Mouse (Mus musculus): ENCODE data around the gene Rab36. TPM values are rescaled to one million over a fixed set of nuclear protein-coding genes. Genes with fewer than 3 reads are reported as not detected.

Gene Rab36
- polyA plus RNA-seq, 1 experiment from 2014 or later = 1.9 TPM

- Histone ChIP-seq H3K4me3 (ENCODE audit: low read depth, low read length) (no peak overlapping the region), H3K9ac (ENCODE audit: low read length) (no peak overlapping the region), H3K27me3 (ENCODE audit: control insufficient read depth, insufficient read depth, low read length) (no peaks in the 10 kb centered on the region), H3K27ac (replicated peaks) (no peak overlapping the region), H3K9me3 (ENCODE audit: control insufficient read depth, low read length) (no peaks in the 10 kb centered on the region), H3K36me3 (ENCODE audit: control insufficient read depth, insufficient read depth, low read length) (no peaks in the 10 kb centered on the region), H3K4me1 (replicated peaks; ENCODE audit: control insufficient read depth, insufficient read depth) (no peaks in the 10 kb centered on the region), H3K4me2 (replicated peaks; ENCODE audit: low read depth) (no peak overlapping the region)
- DNase-seq (ENCODE audit: low spot score) (no peak), ATAC-seq (ENCODE audit: low FRiP score, low TSS enrichment) (no peak)
- WGBS = 93% methylated on average over 7 of the region's 7 CpGs
- TF ChIP-seq EP300 (optimal IDR thresholded peaks at IDR 0.05) = no peak
- no peak for TF ChIP-seq CTCF (IDR thresholded peaks at IDR 0.05; ENCODE audit: low read depth)
Observed at GRCm38 (mm10) chr10:75048711-75049110, 11.9 kb downstream of the Rab36 start.

DNA sequence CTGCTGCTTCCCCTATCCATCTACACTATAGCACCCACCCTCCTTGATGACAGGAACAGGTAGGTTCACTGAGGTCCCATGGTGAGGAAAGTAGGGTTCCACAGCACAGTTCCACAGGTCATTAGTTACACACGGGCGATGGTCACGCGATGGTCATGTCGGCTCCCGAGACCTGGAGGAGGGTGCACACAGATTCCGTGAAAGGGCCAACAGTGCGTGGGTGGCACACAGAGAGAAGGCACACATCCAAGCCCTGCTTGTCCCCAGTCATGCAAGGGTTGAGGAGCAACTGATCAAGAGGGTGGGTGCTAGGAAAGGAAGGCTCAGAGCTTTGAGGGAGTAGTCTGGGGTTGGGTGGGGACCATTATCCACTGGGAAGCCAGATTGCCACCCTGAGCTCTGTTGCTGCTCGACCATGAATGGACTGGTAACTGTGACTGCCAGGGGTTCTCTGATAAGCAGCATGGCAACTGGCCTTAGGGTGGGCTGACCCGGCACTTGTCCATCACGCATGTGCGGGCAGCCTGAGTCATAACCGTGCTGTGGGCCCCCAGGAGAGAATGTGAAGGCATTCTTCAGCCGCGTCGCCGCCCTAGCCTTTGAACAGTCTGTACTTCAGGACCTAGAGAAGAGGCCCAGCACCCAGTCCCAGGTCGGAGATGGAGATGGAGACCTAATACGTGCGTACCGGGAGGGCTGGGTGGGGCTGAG lies 14.7 kb downstream of the Rab36 start:
- Histone ChIP-seq H3K4me3 (ENCODE audit: low read depth, low read length) (no peak overlapping the region), H3K27me3 (ENCODE audit: control insufficient read depth, insufficient read depth, low read length) (no peaks in the 10 kb centered on the region), H3K4me2 (replicated peaks; ENCODE audit: low read depth) (no peak overlapping the region), H3K36me3 (ENCODE audit: control insufficient read depth, insufficient read depth, low read length) (no peaks in the 10 kb centered on the region), H3K27ac (replicated peaks) (no peak overlapping the region), H3K9me3 (ENCODE audit: control insufficient read depth, low read length) (no peaks in the 10 kb centered on the region), H3K4me1 (replicated peaks; ENCODE audit: control insufficient read depth, insufficient read depth) (no peaks in the 10 kb centered on the region), H3K9ac (ENCODE audit: low read length) (no peak overlapping the region)
- TF ChIP-seq CTCF (IDR thresholded peaks at IDR 0.05; ENCODE audit: low read depth) (no peak), EP300 (optimal IDR thresholded peaks at IDR 0.05) (no peak)
- 84% methylated on average over 21 of the region's 21 CpGs for WGBS
- ATAC-seq (ENCODE audit: low FRiP score, low TSS enrichment) (no peak), DNase-seq (ENCODE audit: low spot score) (no peak)

DNA sequence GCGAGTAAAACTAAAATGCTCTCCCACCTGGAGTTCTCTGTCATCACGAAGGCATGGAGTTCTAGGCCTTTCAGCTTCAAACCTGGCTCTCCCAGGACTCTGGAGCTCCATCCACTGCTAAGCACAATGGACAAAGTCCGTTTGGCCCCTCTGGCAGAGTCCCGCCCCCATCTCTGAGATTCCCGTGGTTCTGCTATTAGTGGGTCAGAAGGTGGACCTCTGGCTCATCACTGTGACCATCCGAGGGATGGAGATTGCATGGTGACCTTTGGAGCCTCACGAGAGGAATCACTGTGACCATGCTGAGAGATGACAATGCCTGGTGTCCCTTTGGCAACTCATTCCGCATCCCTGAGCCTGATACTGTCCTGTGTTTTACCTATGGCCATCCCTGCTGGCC lies 16.0 kb downstream of the Rab36 start:
- no peak overlapping the region for H3K27ac ChIP-seq (replicated peaks)

DNA sequence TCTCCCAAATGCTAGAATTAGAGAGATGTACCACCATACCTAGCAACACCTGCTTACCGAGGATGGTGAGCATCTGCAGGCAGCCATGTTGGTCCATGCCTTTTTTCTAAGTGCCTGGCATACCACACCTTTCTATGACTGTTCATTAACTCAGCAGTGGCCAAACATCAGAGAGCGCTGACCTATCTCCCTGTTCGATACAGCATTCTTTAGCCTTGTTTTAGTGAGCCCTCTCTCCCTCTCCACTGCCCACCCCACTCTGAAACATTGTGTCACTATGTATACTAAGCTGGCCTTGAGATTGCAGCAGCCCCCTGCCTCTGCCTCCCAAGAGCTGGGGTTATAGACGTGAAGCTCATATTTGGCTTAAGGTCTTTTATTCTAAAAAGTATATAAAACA lies 16.8 kb downstream of the Rab36 start:
- no peak for TF ChIP-seq EP300 (optimal IDR thresholded peaks at IDR 0.05)
- no peak for TF ChIP-seq CTCF (IDR thresholded peaks at IDR 0.05; ENCODE audit: low read depth)
- DNase-seq (ENCODE audit: low spot score) (no peak), ATAC-seq (ENCODE audit: low FRiP score, low TSS enrichment) (no peak)
- Histone ChIP-seq H3K4me3 (ENCODE audit: low read depth, low read length) (no peak overlapping the region), H3K36me3 (ENCODE audit: control insufficient read depth, insufficient read depth, low read length) (no peaks in the 10 kb centered on the region), H3K9ac (ENCODE audit: low read length) (no peak overlapping the region), H3K27me3 (ENCODE audit: control insufficient read depth, insufficient read depth, low read length) (no peaks in the 10 kb centered on the region), H3K9me3 (ENCODE audit: control insufficient read depth, low read length) (no peaks in the 10 kb centered on the region), H3K4me2 (replicated peaks; ENCODE audit: low read depth) (no peak overlapping the region), H3K27ac (replicated peaks) (no peak overlapping the region), H3K4me1 (replicated peaks; ENCODE audit: control insufficient read depth, insufficient read depth) (no peaks in the 10 kb centered on the region)
- 58% methylated on average over 4 of the region's 4 CpGs for WGBS

More for the DNA sequence above, 16.0 kb downstream of the Rab36 start:
- Histone ChIP-seq H3K36me3 (ENCODE audit: control insufficient read depth, insufficient read depth, low read length) (no peaks in the 10 kb centered on the region), H3K9ac (ENCODE audit: low read length) (no peak overlapping the region), H3K27me3 (ENCODE audit: control insufficient read depth, insufficient read depth, low read length) (no peaks in the 10 kb centered on the region), H3K9me3 (ENCODE audit: control insufficient read depth, low read length) (no peaks in the 10 kb centered on the region), H3K4me2 (replicated peaks; ENCODE audit: low read depth) (no peak overlapping the region), H3K4me3 (ENCODE audit: low read depth, low read length) (no peak overlapping the region), H3K4me1 (replicated peaks; ENCODE audit: control insufficient read depth, insufficient read depth) (no peaks in the 10 kb centered on the region)
- TF ChIP-seq EP300 (optimal IDR thresholded peaks at IDR 0.05) = no peak
- 72% methylated on average over 8 of the region's 8 CpGs for WGBS
- no peak for DNase-seq (ENCODE audit: low spot score)
- ATAC-seq (ENCODE audit: low FRiP score, low TSS enrichment) = 0 out of 2 replicates have a peak, but pooled peaks have one; percentile 13

- WGBS = 47% methylated on average over 6 of the region's 6 CpGs
- no peak for TF ChIP-seq EP300 (optimal IDR thresholded peaks at IDR 0.05)
- TF ChIP-seq CTCF (IDR thresholded peaks at IDR 0.05; ENCODE audit: low read depth) = no peak
- Histone ChIP-seq H3K36me3 (ENCODE audit: control insufficient read depth, insufficient read depth, low read length) (no peaks in the 10 kb centered on the region), H3K9ac (ENCODE audit: low read length) (no peak overlapping the region), H3K4me3 (ENCODE audit: low read depth, low read length) (no peak overlapping the region), H3K4me1 (replicated peaks; ENCODE audit: control insufficient read depth, insufficient read depth) (no peaks in the 10 kb centered on the region), H3K27ac (replicated peaks) (no peak overlapping the region), H3K4me2 (replicated peaks; ENCODE audit: low read depth) (no peak overlapping the region), H3K9me3 (ENCODE audit: control insufficient read depth, low read length) (no peaks in the 10 kb centered on the region), H3K27me3 (ENCODE audit: control insufficient read depth, insufficient read depth, low read length) (no peaks in the 10 kb centered on the region)
- no peak for DNase-seq (ENCODE audit: low spot score)
- no peak for ATAC-seq (ENCODE audit: low FRiP score, low TSS enrichment)
Observed at GRCm38 (mm10) chr10:75054125-75054524, 17.3 kb downstream of the Rab36 start.

GRCm38 (mm10) chr10:75055672-75056071 lies 18.8 kb downstream of the Rab36 start:
- H3K9ac ChIP-seq (ENCODE audit: low read length) = no peak overlapping the region
- no peaks in the 10 kb centered on the region for H3K36me3 ChIP-seq (ENCODE audit: control insufficient read depth, insufficient read depth, low read length)
- no peak for TF ChIP-seq EP300 (optimal IDR thresholded peaks at IDR 0.05)
- no peak for TF ChIP-seq CTCF (IDR thresholded peaks at IDR 0.05; ENCODE audit: low read depth)
- H3K4me1 ChIP-seq (replicated peaks; ENCODE audit: control insufficient read depth, insufficient read depth) = no peaks in the 10 kb centered on the region
- DNase-seq (ENCODE audit: low spot score) (no peak), ATAC-seq (ENCODE audit: low FRiP score, low TSS enrichment) (no peak)
- 64% methylated on average over 5 of the region's 5 CpGs for WGBS
- no peak overlapping the region for H3K4me2 ChIP-seq (replicated peaks; ENCODE audit: low read depth)
- no peak overlapping the region for H3K27ac ChIP-seq (replicated peaks)
- H3K27me3 ChIP-seq (ENCODE audit: control insufficient read depth, insufficient read depth, low read length) = no peaks in the 10 kb centered on the region
- no peak overlapping the region for H3K4me3 ChIP-seq (ENCODE audit: low read depth, low read length)
- H3K9me3 ChIP-seq (ENCODE audit: control insufficient read depth, low read length) = no peaks in the 10 kb centered on the region

All from stomach, postnatal 0 days (tissue).